Mouse (Mus musculus) liver, embryonic 11.5 days (tissue): ENCODE data around the gene Optn. TPM values are rescaled to one million over a fixed set of nuclear protein-coding genes. Genes with fewer than 3 reads are reported as not detected.
"Not testable (repeated sequence)": the region's sequence is repeated elsewhere in the genome, so short reads cannot be mapped to it uniquely, and the experiment has no call there.

Experiments
- ATAC-seq: fragments of 200-750 bp; cut with Nextera tagmentation; replicated peaks from 2 replicates; pipeline ENCODE4 v1.8.0; 2017; ENCODE audit warnings: moderate number of reproducible peaks, mild to moderate bottlenecking, moderate TSS enrichment, moderate library complexity; ENCODE audit not compliant: low FRiP score
- DNase-seq: peaks from one replicate; pipeline ENCODE4 v3.0.0-alpha.2; 2017; ENCODE audit warnings: low spot score
- H3K27ac ChIP-seq: fragments of 300-500 bp; sonication (generic); 2 replicates; pipeline ENCODE4 v1.5.1; 2014; ENCODE audit warnings: mild to moderate bottlenecking, low read depth, low read length, control low read depth
- H3K27me3 ChIP-seq: fragments of 300-500 bp; sonication (generic); replicated peaks from 2 replicates; pipeline ENCODE4 v1.6.1; 2014; ENCODE audit warnings: low read length, mixed read lengths; ENCODE audit not compliant: control insufficient read depth, insufficient read depth
- H3K36me3 ChIP-seq: fragments of 300-500 bp; sonication (generic); 2 replicates; pipeline ENCODE4 v1.6.1; 2014; ENCODE audit warnings: mild to moderate bottlenecking, low read length, moderate library complexity, mixed read lengths; ENCODE audit not compliant: control insufficient read depth, insufficient read depth
- H3K4me1 ChIP-seq: fragments of 300-500 bp; sonication (generic); replicated peaks from 2 replicates; pipeline ENCODE4 v1.6.1; 2014; ENCODE audit warnings: low read length, mixed read lengths; ENCODE audit not compliant: control insufficient read depth, insufficient read depth
- H3K4me2 ChIP-seq: fragments of 300-500 bp; sonication (generic); 2 replicates; pipeline ENCODE4 v1.6.1; 2014; ENCODE audit warnings: mild to moderate bottlenecking, control low read depth, moderate library complexity
- H3K4me3 ChIP-seq: fragments of 300-500 bp; sonication (generic); 2 replicates; pipeline ENCODE4 v1.5.1; 2014; ENCODE audit warnings: low read depth, low read length, control low read depth
- H3K9ac ChIP-seq: fragments of 300-500 bp; sonication (generic); 2 replicates; pipeline ENCODE4 v1.6.1; 2014; ENCODE audit warnings: low read depth, low read length, control low read depth
- H3K9me3 ChIP-seq: fragments of 300-500 bp; sonication (generic); 2 replicates; pipeline ENCODE4 v1.6.1; 2016; ENCODE audit warnings: low read length, inconsistent platforms, mixed read lengths; ENCODE audit not compliant: control insufficient read depth
- WGBS: fragments of 180-500 bp; shearing (Covaris S2); extraction: QIAGEN DNeasy Blood & Tissue Kit; methylation state at CpG from one replicate; pipeline ENCODE4 v1.1.7; 2014; 5-methylcytosine and 5-hydroxymethylcytosine counted together
- polyA plus RNA-seq: library from polyadenylated mRNA; unstranded; fragments of >200 nt; fragmentation: Nextera tagmentation; extraction: Ambion mirVana; gene quantifications from 2 replicates; pipeline ENCODE4 v1.2.1, GENCODE M21; 2014

The Optn gene
- polyA plus RNA-seq, 1 experiment from 2014 or later, result 18.7 TPM

DNA sequence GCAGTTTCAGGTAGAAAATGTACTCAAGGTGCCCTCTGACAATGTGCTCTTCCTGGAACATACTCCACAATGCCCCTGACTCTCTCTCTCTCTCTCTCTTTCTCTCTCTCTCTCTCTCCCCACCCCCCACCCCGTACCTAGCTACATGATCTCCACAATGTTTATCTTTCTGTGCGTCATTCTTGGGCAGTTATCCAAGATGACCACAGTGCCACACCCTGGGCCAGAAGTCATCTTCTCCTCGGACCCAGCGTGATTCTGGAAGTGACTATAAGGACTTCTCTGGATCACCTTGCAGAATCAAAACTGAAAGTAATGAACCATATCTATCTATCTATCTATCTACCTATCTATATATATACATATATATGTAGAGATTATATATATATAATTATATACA lies 4.1 kb upstream of the Optn start:
- no peak overlapping the region for H3K4me3 ChIP-seq
- H3K36me3 ChIP-seq, result no peaks in the 10 kb centered on the region
- DNase-seq (no peak), ATAC-seq (no peak)
- H3K4me1 ChIP-seq, result peaks cover 8% of the 10 kb centered on the region; the same call in 1 of the 2 replicates
- H3K27me3 ChIP-seq, result no peaks in the 10 kb centered on the region
- H3K9me3 ChIP-seq, result no peaks in the 10 kb centered on the region
- WGBS, result 55% methylated on average over 4 of the region's 4 CpGs
- no peak overlapping the region for H3K4me2 ChIP-seq
- no peak overlapping the region for H3K9ac ChIP-seq
- H3K27ac ChIP-seq, result no peak overlapping the region

DNA sequence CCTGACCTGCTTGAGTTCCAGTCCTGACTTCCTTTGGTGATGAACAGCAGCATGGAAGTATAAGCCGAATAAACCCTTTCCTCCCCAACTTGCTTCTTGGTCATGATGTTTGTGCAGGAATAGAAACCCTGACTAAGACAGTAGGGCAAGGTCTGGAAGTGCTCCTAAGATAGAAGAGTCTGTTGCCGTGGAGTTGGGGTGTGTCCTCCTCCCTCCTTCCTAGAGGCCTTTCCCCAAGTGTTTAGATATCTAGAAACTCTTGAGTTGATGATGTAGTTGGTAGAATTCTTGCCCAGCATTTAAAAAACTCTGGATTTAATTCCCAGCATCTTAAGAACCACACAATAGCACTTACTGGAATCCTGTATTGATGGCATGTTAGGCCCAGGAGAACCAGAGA lies 3.4 kb upstream of the Optn start:
- not testable (repeated sequence) for H3K4me1 ChIP-seq, H3K9ac ChIP-seq, H3K4me2 ChIP-seq, H3K27me3 ChIP-seq, H3K4me3 ChIP-seq, DNase-seq, ATAC-seq, H3K27ac ChIP-seq, H3K36me3 ChIP-seq, H3K9me3 ChIP-seq
- WGBS, result 61% methylated on average over 1 of the region's 2 CpGs

GRCm38 (mm10) chr2:5064247-5064646 lies 396 bp upstream of the Optn start:
- DNase-seq, result no peak
- peaks cover 13% of the 10 kb centered on the region for H3K4me1 ChIP-seq
- no peaks in the 10 kb centered on the region for H3K9me3 ChIP-seq
- 0 out of 2 replicates have a peak, but pooled peaks have one; percentile 4 for ATAC-seq
- WGBS, result 39% methylated on average over 4 of the region's 4 CpGs
- H3K27me3 ChIP-seq, result no peaks in the 10 kb centered on the region
- no peak overlapping the region for H3K27ac ChIP-seq
- H3K4me3 ChIP-seq, result peak overlapping the region; percentile 77
- H3K9ac ChIP-seq, result no peak overlapping the region; the same call in 1 of the 2 replicates
- peak overlapping the region; percentile 88 for H3K4me2 ChIP-seq
- H3K36me3 ChIP-seq, result no peaks in the 10 kb centered on the region

DNA sequence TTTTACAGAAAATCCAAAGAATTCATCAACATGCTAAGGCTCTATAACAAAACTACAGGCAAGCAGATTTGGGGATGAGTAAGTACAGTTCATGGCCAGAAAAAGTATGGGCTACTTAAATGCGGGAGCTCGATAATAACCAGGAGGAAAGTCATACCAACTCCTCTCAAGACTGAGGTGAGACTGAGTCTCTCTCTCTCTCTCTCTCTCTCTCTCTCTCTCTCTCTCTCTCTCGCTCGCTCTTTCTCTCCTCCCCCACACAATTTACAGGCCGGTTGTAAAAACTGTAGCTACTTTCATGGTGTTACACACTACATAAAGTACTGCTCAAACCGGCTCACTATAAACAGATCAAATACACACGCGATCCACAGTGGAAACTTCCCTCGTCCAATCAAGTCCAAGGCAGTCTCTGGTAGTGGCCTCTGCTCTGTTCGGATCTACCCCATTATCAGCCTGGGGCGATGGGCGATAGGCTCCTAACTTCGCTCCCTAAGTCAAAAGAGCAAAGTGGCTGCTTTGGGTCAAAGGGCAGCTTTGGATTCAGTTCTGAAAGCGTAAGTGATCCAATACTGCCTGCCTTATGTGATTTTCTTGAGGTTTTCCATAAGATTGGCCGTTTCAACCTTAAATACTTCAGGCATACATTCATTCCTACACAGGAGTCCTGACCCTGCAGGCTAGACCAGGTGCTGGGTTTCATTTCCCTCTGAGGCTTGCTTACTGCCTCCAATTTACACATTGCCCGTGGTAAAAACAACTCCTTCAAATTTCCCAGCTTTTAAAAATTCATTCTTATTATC lies 1.2 kb downstream of the Optn start:
- Histone ChIP-seq H3K4me2 (peak overlapping the region; percentile 88), H3K27me3 (no peaks in the 10 kb centered on the region), H3K27ac (0 out of 2 replicates have a peak overlapping the region, but pooled peaks have one; percentile 8), H3K36me3 (no peaks in the 10 kb centered on the region), H3K9me3 (no peaks in the 10 kb centered on the region), H3K4me1 (peaks cover 13% of the 10 kb centered on the region), H3K9ac (peak overlapping the region; percentile 70), H3K4me3 (peak overlapping the region; percentile 77)
- DNase-seq (no peak), ATAC-seq (peak; percentile 68)
- 40% methylated on average over 16 of the region's 16 CpGs for WGBS

- no peak overlapping the region for H3K4me2 ChIP-seq
- no peak overlapping the region for H3K27ac ChIP-seq
Observed at GRCm38 (mm10) chr2:5061133-5061708, 2.6 kb downstream of the Optn start.

DNA sequence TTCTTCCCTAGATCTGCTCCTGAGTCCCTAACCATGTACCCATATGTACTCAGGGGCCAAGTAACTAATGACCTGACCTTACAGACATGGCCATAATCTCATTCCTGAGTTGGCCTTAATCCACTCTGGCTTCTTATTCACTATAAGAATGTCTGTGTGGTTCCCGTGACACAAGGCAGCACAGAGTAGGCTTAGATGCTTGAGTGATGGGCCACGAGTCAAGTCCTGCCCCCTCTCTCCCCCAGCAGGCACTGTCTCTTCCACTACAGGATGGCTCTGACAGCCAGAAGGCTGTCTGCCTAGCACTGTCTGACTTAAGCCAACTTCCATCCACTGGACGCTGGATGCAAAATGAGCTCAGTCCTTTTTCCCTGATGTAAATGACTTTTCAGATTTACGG lies 3.9 kb downstream of the Optn start:
- Histone ChIP-seq H3K27ac (no peak overlapping the region), H3K27me3 (no peaks in the 10 kb centered on the region), H3K9me3 (no peaks in the 10 kb centered on the region), H3K4me2 (no peak overlapping the region), H3K9ac (no peak overlapping the region), H3K36me3 (no peaks in the 10 kb centered on the region), H3K4me1 (peaks cover 13% of the 10 kb centered on the region), H3K4me3 (no peak overlapping the region)
- no peak for DNase-seq
- no peak for ATAC-seq
- WGBS, result 83% methylated on average over 4 of the region's 4 CpGs

More at GRCm38 (mm10) chr2:5061133-5061708, 2.6 kb downstream of the Optn start:
- ATAC-seq, result no peak
- H3K27me3 ChIP-seq, result no peaks in the 10 kb centered on the region
- H3K4me3 ChIP-seq, result no peak overlapping the region
- H3K36me3 ChIP-seq, result no peaks in the 10 kb centered on the region
- no peak for DNase-seq
- no peaks in the 10 kb centered on the region for H3K9me3 ChIP-seq
- 79% methylated on average over 8 of the region's 8 CpGs for WGBS
- peaks cover 13% of the 10 kb centered on the region for H3K4me1 ChIP-seq
- H3K9ac ChIP-seq, result no peak overlapping the region

DNA sequence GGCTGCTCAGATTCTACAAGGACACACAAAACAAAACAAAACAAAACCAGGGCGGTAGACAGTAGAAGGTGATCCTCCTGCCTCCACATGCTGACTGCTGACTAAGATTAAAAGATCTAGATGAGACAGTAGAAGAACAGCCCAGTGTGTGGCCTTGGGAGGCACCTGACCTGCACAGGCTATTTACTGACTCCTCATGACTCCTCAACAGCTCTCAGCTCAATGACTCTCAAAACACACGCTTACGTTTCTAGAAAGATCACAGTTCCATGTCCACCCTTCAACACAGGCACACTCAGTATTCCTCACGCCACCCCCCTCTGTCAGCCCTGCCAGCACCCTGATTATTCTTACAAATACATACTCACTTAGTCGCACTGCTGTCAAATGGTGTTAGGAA lies 5.4 kb downstream of the Optn start:
- Histone ChIP-seq H3K9me3 (no peaks in the 10 kb centered on the region), H3K27ac (no peak overlapping the region), H3K4me2 (no peak overlapping the region), H3K4me1 (peaks cover 9% of the 10 kb centered on the region), H3K9ac (no peak overlapping the region), H3K36me3 (no peaks in the 10 kb centered on the region), H3K4me3 (no peak overlapping the region), H3K27me3 (no peaks in the 10 kb centered on the region)
- no peak for ATAC-seq
- 84% methylated on average over 5 of the region's 5 CpGs for WGBS
- no peak for DNase-seq

GRCm38 (mm10) chr2:5050562-5050961 lies 13.3 kb downstream of the Optn start:
- no peaks in the 10 kb centered on the region; the same call in 1 of the 2 replicates for H3K36me3 ChIP-seq
- DNase-seq, result no peak
- 69% methylated on average over 2 of the region's 2 CpGs for WGBS
- no peak overlapping the region for H3K4me2 ChIP-seq
- no peak for ATAC-seq
- no peak overlapping the region for H3K27ac ChIP-seq
- H3K9me3 ChIP-seq, result no peaks in the 10 kb centered on the region
- H3K9ac ChIP-seq, result no peak overlapping the region
- H3K4me1 ChIP-seq, result 0 out of 2 replicates have a peak, but pooled peaks cover 7% of the 10 kb centered on the region
- no peak overlapping the region for H3K4me3 ChIP-seq
- no peaks in the 10 kb centered on the region for H3K27me3 ChIP-seq
